Mouse (Mus musculus) heart, postnatal 0 days (tissue): ENCODE results near the gene 1700003F12Rik.

Experiments used
- CTCF ChIP-seq: IDR thresholded peaks from 2 replicates; pipeline ENCODE4 v1.5.1; 2016; ENCODE audit warnings: antibody characterized with exemption, control low read depth, low read depth
- EP300 ChIP-seq: IDR thresholded peaks from 2 replicates; pipeline ENCODE4 v1.6.1; 2016; ENCODE audit warnings: antibody characterized with exemption, low read depth

- TF ChIP-seq EP300 = no peak
- no peak for TF ChIP-seq CTCF
Observed at GRCm38 (mm10) chr2:154549127-154549885, 2.4 kb downstream of the 1700003F12Rik start.
